Mouse (Mus musculus) G1E (cell line): ENCODE data around the gene Car15.

Experiments
- CTCF ChIP-seq: IDR thresholded peaks from 2 replicates; pipeline ENCODE4 v1.5.1; 2012; ENCODE audit warnings: low read depth, low read length, inconsistent platforms, mixed read lengths
- GATA1 ChIP-seq: IDR thresholded peaks from 2 replicates; pipeline ENCODE4 v1.6.1; 2012; ENCODE audit warnings: borderline replicate concordance, low read length, inconsistent platforms, mixed read lengths
- GATA2 ChIP-seq: IDR thresholded peaks from 2 replicates; pipeline ENCODE4 v1.6.1; 2012; ENCODE audit warnings: low read depth, low read length, inconsistent platforms, borderline replicate concordance
- POLR2AphosphoS5 ChIP-seq: IDR thresholded peaks from 2 replicates; pipeline ENCODE4 v1.6.1; 2012; ENCODE audit warnings: low read depth, low read length, inconsistent platforms; ENCODE audit not compliant: insufficient replicate concordance
- TAL1 ChIP-seq: conservative IDR thresholded peaks from 2 replicates; pipeline ENCODE4 v1.6.1; 2012; ENCODE audit warnings: low read depth, low read length, inconsistent platforms, mixed read lengths

GRCm38 (mm10) chr16:17875174-17875573, 37.0 kb upstream of the Car15 start:
- TF ChIP-seq CTCF (no peak), GATA1 (no peak), POLR2AphosphoS5 (no peak), TAL1 (no peak), GATA2 (no peak)
